Mouse (Mus musculus) lung, postnatal 0 days (tissue): ENCODE measurements around the gene Fam102b.

Experiments
- CTCF ChIP-seq: IDR thresholded peaks from 2 replicates; pipeline ENCODE4 v1.5.1; 2016; ENCODE audit warnings: antibody characterized with exemption, mild to moderate bottlenecking
- EP300 ChIP-seq: IDR thresholded peaks from 2 replicates; pipeline ENCODE4 v1.6.1; 2016; ENCODE audit warnings: antibody characterized with exemption, mild to moderate bottlenecking, control low read depth

- TF ChIP-seq CTCF (no peak), EP300 (no peak)
These were observed 29.6 kb downstream of the Fam102b start for GRCm38 (mm10) chr3:108997762-108998161.
